Mouse (Mus musculus) cerebellum, postnatal 14 days (tissue): Measurements from ENCODE around the gene Rph3al.

Source experiments
- DNase-seq, 2 experiments: peaks; one replicate each; pipeline ENCODE4 v3.0.0; 2021; ENCODE audit warnings: mixed read lengths in 2 of 2

The Rph3al gene

DNA sequence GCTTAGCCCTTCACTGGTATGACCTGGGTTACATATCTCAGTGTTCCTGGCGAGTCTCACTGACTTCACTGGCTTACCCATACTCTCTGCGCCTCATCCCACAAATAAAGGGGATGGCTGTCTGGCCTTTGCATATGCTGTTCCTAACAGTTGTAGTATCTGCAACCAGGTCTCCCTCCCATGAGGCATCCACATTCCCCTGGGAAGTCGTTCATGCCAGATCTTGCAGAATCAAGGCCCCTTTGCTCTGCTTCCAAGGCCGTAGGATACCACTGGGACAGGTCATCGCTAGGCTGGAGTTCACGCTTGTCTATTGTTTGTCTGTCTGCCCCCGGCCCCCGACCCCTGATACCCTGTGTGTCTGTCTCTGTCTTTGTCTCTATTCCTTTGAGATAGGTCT lies 78.8 kb downstream of the Rph3al start:
- DNase-seq = peak in 1 of 2 experiments; percentile 16

DNA sequence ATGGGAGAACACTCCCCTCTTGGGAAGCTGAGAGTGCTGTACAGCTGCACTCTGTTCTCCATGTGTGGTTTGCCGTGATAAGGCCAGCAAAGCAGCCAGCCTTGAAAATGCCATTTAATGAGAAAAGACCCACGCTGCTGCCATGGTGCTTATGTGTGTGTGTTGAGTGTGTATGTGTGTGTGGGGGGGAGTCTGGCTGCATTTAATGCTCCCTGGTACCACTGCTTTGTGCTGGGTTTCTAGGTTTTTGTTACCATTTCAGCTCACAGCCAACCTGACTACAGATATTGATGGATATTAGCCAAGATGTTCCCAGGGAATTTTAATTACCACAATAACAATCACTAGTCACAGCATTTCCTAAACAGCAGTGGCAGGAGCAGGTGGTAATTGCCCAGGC lies 79.3 kb downstream of the Rph3al start:
- DNase-seq = peak in 1 of 2 experiments; percentile 2

DNA sequence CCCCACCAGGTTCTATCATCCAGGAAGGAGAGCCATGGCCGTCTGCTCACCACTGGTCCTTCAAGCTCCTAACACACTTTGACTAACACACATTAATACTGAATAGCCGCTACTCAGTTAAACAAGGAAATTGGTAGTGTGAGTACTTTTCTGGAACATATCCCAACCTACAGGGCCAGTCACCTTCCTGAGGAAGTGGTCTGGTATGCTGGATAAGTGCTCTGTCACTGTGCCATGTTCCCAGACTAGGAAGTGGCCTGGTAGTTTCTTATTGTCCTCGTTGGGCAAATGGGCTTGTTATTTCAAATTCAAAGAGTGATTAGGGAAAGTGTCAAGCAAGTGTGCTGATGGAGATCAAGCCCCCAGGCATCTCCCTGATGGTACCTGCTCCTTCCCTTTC lies 80.4 kb downstream of the Rph3al start:
- DNase-seq = no peak

DNA sequence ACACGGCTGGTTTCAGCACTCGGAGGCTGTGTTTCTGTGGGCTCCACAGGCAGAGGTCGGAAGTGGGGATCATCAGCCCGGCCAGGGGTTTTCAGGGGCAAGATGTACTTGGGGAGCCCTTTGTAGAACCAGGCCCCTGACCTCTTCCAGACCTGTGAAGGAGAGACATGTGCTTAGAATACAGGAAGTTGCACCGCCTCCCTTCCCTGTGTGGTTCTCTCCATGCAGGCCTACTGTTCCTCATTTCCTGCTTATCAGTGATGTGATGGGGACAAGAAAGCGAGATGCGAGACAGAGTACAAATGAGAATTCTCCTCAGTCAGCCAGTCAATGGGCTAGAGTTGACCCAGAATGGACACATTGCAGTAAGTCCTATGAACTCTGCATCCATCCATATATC lies 83.9 kb downstream of the Rph3al start:
- no peak for DNase-seq

DNA sequence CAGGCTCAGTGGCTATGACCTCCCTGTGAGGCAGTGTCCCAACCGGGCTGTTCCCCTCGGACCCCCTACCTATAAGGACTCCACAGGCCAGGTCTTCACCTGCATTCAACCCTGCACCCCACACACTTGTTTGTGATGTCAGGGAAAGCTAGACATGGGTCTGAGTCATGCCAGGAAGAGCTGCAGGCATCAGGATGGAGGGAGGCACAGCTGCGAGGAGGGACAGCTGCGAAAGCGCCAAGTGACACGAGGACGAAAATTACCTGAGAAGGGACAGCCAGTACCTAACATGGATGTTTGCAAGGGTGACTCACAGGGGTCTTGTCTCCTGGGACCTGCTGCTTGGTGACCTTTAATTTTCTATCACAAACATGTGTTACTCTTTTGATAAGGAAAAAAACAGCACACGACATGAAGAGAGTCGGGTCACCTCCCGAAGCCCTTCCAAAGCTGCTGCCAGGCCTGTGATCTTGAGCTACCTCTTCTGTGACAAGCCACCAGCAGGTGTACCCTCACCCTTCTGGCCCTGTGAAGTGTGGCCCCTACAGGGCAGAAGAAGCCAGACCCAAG lies 85.1 kb downstream of the Rph3al start:
- DNase-seq = no peak

DNA sequence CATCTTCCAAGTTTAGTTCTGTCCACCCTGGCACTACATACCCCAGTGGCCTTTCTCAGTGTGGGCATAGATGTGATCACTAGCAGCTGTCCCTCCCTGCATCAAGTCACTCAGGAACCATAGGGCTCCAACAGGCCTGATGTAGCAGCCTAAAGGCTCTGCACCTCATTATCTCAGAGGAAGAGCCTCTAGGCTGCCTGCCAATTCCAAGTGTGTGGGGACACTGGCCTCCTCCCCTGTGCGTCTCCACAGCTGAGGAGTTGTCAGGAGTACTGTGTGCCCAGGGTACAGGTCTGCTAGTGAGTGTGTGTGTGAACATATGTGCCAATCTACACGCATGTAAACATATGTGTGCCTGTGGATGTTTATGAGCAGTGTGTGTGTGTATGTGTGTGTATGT lies 85.7 kb downstream of the Rph3al start:
- DNase-seq = no peak

DNA sequence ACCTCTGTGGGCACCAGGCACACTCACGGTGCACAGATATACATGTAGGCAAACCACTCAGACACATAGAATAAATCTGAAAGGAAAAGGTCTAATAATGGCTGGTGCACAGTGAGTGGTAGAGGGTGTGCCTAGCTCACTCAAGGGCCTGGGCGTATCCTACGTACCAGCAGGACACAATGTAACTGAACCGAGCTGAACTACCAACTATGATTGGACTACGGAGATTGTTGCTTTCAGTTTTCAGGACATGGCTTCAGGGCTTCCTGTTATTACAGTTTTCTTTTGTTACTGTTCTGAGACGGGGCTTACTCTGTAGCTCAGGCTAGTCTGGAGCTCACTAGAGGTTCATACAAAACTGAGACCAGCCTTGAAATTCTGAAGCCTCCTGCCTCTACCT lies 88.7 kb downstream of the Rph3al start:
- DNase-seq = no peak

DNA sequence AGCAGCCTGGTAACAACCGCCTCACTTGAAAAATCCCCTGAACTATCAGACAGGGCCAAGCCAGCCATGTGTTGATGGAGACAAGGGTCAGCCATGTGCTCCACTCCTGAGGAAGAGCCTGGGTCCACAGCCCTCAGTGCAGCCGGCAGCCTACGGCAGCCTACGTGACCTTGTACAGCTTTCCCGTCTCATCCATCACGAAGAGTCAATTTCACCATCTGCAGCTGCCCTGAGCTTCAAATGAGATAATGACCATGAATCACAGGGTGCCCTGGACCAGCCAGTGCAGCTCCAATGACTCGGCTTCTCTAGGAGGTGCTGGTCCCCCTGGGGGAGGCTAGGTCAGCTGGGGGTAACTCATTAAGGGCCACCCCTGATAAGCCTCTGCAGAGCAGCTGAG lies 91.6 kb downstream of the Rph3al start:
- DNase-seq = no peak

DNA sequence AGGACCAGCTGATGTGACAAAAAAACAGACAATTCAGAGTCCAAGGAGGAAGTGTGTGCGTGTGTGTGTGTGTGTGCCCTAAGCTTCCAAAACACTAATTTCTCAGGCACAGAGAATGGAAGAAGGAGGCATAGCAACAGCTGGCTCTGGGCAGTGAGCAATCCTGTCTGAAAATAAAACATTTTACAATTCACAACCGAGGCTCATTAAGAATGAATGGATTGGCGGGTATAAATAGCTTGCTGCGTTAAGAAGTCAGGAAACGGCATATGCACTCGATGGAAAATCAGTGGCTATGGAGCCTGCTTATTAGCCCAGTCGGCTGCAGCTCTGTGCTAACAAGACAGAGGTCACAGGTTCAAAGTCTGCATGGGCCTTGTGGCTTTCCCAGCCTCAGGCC lies 92.6 kb downstream of the Rph3al start:
- DNase-seq = no peak

DNA sequence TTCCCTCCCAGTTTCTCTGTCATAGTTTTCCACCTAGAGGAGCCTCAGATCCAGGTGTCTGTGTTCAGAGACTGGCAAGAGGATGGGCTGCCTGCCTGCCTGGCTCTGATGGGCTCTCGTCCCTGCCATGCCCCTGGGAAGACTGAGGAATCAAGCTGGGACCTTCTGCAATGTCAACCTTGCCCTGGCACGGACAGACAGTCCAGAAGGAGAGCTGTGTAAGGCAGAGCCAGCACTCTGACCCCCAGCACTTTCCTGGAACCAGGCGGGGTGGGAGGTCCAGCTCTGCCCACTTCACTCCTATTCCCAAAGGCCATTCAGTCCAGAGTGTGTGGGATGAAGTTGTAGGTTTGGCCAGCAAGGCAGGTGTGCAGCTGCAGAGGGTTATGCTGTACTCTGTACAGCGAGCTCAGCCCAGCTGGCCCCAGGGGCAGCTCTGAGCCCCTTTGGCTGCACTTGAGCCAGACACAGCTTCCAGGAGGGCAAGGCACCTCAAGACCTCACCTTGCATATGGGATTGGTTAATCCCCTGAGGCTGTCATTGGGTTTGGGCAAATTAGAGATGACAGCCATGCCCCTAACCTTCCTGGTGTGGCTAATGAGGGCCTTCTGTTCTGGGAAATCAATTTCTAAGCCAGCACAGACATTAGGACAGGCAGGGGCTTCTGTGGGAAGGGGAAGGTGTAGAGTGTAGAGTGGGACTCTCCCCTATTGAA lies 95.2 kb downstream of the Rph3al start:
- peak; percentile 75 to 84 for DNase-seq

DNA sequence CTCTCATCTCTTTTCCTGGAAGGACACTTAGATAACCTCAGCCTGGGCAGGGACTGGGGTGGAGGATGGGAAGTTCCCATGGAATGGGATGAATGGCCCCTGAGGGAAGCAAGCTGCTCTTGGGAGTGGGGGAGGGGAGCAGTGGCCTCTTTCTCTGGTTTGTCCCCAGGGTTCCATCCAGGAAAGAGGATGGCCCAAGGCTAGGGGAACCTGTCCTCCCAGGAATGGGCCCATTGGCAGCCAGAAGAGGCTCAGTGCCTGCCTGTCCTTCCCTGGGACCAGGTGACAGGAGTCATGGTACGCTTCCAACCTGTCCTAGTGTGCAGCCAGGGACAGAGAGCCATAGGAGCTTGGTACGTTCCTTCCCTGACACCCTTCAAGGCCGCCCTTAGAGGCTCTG lies 96.7 kb downstream of the Rph3al start:
- DNase-seq = peak in 1 of 2 experiments; percentile 53

DNA sequence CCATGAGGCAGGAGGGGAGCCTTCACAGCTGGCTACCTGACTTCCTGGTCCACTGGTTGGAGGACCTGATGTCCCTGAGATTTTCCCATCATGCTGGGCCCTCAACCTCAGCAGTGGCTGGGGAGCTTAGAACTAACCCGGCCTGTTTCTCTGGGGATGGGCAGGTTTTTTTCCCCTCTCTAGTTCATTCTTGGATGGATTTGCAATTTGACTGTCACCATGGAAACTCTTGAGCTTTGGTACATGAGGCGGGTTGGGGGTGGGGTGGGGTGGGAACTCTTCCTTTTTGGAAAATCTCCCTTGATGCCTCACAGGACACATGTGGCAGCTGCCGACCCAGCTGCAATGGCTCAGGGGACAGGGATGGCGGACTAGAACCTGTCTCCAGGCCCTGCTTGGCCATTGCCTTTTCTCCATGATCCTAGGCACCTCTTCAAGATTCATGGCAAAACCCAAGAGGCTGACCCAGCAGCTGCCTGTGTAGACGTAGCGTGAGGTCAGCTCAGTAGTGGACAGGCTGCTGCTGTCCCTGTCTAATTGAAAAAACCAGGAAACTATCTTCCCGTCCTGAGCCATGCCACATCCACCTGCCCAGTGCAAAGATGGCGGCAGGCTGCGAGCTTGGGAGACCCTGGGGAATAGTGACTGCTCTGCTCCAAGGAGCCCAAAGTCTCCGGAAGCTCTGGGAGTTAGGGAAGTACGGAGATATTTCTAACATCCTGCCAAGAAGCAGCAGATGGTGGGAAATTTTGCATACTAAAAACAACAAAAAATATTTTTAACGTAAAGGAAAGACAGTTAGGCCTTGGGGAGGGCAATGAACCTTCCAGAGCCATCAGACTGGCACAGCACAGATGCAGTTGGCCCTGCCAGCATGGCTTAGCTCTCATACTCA lies 98.4 kb downstream of the Rph3al start:
- no peak for DNase-seq

DNA sequence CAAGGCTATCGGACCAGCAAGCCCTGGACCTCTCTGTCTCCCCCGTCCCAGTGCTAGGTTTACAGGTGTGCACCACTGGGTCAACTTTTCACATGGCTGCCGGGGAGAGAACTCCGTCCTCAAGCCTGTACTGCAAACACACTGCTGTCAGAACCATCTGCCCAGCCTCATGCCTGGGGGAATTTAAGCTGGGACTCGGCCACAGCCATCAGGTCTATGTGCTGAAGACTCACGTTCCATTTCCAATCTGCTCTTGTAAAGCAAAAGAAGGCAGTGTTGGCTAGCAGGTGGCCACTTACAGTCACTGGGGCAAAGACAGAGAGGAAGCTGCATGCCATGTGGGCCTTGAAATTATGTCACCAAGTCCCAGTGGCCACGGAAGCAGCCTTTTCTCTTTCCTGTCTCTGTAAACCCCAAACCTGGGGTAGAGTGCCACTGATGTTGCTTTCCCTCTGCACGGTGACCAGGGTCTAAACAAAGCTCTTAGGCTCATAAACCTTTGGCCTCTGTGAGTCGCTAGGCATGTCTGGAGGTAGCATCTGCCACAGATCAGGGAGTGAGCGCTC lies 99.3 kb downstream of the Rph3al start:
- peak in 1 of 2 experiments; percentile 40 for DNase-seq

DNA sequence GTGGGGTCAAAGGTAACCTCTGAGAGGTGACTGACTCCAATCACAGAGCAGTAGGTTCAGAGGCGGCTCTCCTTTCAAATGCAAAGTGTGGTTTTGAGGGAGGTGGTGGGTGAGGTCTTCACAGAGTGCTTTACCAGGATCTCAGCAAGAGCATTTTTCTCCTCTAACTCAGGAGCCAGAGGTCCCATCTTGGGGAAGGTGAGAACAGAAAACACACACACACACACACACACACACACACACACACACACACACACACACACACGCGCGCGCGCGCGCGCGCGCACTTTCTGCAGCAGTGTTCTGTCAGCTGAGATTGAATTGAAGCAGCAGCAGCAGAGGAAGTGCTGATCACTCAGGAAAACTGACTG lies 102.0 kb downstream of the Rph3al start:
- no peak for DNase-seq

DNA sequence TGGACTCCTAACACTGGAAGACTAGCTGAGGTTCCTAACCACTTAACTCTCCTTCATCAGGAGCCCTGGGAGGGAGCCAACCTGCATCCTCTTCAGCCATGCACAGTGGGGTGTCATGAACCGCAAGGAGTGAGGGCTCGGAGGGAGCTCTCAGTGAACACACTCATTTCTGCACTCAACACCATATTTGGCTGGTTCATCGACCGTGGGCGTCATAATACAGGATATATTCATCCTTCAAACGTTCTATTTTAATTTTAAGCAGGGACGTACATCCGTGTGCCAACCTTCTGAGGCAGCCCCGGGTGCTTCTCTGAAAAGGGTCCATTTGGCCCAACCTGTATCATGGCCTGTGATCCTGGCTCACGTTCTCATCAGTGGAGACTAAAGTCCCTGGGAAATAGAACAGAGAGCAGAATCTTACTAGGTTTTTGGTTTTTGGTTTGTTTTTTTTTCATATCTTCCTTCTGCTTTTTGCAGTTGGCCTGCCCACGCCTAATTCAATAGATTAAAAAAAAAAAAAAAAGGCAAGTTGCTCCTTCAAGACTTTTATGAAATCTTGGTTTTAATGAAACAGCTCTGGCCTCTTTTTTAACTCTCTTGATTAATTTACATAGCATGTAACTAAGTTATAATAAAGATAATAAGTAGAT lies 102.5 kb downstream of the Rph3al start:
- DNase-seq = no peak

DNA sequence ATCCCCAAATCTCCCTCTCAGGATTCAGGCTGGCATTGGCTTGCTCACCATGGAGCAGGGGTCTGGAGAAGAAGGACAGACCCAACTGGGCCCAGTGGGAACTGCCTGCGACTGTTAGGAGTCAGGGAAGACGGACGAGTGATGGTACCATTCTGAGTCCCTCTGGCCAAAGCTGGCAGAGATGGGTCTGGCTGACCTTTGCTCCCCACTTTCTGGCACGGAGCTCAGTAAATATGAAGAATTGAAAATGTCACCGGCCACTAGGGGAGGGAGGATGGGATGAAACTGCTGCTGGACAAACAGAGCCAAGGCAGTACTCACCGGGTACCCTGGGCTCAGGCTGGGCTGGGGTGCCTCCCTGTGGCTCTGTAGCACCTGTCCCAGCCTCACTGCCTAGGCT lies 105.1 kb downstream of the Rph3al start:
- DNase-seq = no peak

DNA sequence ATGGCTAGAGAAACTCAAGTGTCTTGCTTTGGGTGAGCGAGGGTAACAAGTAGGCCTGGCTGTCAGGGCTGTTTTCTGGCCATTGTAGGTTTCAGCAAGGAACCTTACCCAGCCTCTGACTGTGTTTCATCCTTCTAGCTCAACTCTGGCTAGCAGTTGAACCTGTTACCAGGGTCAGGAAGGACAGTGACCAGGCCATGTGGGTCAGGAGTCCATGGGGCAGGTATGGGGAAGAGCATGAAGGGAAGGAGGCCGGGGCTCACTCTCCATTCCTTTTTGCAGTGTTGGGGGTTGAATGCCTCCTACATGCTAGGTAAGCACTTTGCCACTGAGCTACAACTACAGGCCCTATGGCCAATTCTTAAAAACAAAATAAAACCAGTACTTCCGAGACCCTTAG lies 107.8 kb downstream of the Rph3al start:
- DNase-seq = no peak

DNA sequence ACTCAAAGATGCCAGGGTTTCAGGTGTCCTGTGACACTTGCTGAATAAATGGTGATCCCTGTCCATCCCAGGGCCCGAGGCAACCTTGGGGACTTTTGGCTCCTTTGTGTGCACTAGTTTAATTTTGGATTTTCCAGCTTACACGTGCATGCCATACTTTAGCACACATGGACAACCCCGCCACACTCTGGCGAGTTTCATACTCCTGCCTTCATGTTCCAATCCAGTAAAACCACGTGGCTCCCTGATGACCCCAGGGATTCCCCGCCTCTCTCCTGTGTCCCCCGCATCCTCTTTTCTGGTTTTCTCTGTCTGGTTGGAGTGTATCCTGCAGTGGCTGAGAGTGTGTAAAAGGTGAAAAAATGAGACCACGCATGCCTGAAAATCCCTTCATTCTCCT lies 110.8 kb downstream of the Rph3al start:
- no peak for DNase-seq

DNA sequence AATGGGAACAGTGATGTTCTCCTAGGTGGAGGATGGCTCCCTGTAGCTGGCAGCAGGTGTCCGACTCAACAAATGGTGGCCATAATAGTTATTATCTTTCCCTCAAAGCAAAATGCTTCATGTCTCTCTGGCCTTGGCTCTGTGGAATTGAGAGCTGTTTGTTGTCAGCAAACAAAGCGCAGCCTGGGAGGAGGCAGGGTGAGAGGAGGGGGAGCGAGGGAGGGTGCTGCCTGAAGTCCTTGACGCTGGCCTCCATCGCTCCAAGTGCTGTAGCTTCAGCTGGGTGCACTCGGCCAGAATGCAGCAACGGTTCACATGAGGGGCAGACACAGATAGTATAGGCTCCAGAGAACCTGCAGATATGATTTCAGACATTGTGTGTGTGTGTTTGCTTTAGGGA lies 114.7 kb downstream of the Rph3al start:
- no peak for DNase-seq

DNA sequence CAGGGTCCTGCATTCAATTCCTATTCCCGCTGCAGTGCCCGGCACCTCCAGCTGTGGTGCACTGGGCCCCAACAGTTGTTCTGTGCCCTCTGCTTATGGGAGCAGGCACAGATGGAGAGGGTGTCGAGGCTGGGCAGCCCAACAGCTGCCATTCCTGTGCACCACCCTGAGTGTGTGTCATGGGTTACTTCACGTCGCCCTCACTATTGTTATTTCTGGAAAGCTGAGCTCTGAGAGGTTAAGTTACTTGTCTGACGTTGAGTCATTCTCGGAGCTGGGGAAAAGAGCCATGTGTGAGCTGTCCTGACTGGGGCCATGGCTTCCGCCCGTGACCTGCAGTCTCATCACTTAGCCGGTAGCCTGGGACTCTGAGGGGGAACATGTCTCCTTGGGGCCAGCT lies 125.1 kb downstream of the Rph3al start:
- no peak for DNase-seq

DNA sequence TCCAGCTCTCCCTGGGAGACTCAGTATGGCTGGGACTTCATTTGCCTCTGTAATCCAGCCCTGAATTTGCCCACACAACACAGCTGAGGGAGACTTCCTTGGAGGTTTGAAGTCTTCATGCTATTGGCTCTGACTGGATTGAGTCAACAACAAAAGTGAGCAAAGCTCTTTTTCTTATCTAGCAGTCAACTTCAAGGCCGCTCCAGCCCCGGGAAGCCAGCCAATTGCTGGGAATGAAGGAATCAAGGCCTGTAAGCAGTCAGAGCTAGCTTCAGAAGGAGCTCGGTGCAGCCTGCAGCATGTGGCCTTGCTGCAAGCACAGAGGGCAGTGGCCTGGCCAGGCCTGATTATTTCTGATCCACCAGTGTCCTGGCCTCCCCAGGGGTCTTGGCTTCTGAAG lies 126.3 kb downstream of the Rph3al start:
- peak; percentile 65 to 68 for DNase-seq

DNA sequence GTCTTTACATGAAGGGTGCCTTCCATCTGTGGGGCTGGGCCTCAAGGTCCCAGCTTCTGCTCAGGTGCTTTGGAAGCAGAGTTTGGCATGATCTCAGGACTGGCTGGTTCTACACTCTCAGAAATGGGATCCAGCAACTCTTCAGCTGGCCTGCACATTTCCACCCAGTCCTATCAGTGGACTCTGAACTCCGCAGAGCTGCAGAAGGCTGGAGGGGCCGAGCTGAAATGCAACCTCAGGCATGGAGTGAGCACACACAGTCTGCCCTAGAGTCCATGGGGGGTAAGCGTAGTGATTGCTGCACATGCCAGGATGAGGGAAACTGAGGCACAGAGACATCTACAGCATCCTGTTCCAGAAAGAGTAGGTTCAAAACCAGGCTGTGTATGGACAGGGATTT lies 127.7 kb downstream of the Rph3al start:
- no peak for DNase-seq

DNA sequence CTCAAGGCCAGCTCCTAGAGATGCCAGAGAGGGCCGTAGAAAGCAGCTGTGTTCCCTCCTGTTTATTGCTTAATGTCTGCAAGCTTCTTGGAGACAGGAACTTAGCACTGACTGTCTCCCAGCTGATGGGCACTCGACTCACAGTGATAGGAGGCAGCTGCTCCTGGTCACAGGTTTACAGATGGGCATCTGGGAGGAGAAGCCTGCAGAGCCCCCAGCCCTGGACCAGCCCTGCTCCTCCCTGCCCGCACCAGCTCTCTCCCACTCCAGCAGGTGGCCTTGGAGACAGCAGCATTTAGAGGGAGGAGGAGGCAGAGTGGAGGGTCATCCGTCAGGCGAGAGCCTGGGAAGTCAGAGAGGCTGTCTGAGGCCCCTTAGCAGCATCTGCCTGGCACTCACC lies 130.7 kb downstream of the Rph3al start:
- DNase-seq = no peak
